Mouse (Mus musculus) embryonic facial prominence, embryonic 11.5 days (tissue): Measurements from ENCODE around the gene Fxn. TPM values are rescaled to one million over a fixed set of nuclear protein-coding genes. Genes with fewer than 3 reads are reported as not detected.

Source experiments
- ATAC-seq: fragments of 200-750 bp; cut with Nextera tagmentation; replicated peaks from 2 replicates; pipeline ENCODE4 v1.8.0; 2017; ENCODE audit warnings: low read depth; ENCODE audit not compliant: insufficient number of reproducible peaks, low FRiP score, low TSS enrichment
- DNase-seq: peaks from one replicate; pipeline ENCODE4 v3.0.0-alpha.2; 2015; ENCODE audit warnings: low spot score
- H3K27ac ChIP-seq: fragments of 300-500 bp; sonication (generic); replicated peaks from 2 replicates; pipeline ENCODE4 v1.5.1; 2014; ENCODE audit warnings: mild to moderate bottlenecking, low read depth, low read length, control low read depth
- H3K27me3 ChIP-seq: fragments of 300-500 bp; sonication (generic); 2 replicates; pipeline ENCODE4 v1.6.1; 2014; ENCODE audit warnings: mild to moderate bottlenecking, low read length, moderate library complexity, mixed read lengths; ENCODE audit not compliant: control insufficient read depth, insufficient read depth
- H3K36me3 ChIP-seq: fragments of 300-500 bp; sonication (generic); replicated peaks from 2 replicates; pipeline ENCODE4 v1.6.1; 2014; ENCODE audit warnings: low read depth, mild to moderate bottlenecking, low read length, moderate library complexity, mixed read lengths; ENCODE audit not compliant: control insufficient read depth, insufficient read depth
- H3K4me1 ChIP-seq: fragments of 300-500 bp; sonication (generic); 2 replicates; pipeline ENCODE4 v1.6.1; 2014; ENCODE audit warnings: low read length, mixed read lengths; ENCODE audit not compliant: control insufficient read depth, insufficient read depth
- H3K4me2 ChIP-seq: fragments of 300-500 bp; sonication (generic); 2 replicates; pipeline ENCODE4 v1.6.1; 2014; ENCODE audit warnings: low read depth, mild to moderate bottlenecking, control low read depth, low read length, moderate library complexity
- H3K4me3 ChIP-seq: fragments of 300-500 bp; sonication (generic); 2 replicates; pipeline ENCODE4 v1.5.1; 2014; ENCODE audit warnings: low read depth, low read length, control low read depth
- H3K9ac ChIP-seq: fragments of 300-500 bp; sonication (generic); replicated peaks from 2 replicates; pipeline ENCODE4 v1.6.1; 2014; ENCODE audit warnings: mild to moderate bottlenecking, control low read depth, low read length
- H3K9me3 ChIP-seq: fragments of 300-500 bp; sonication (generic); replicated peaks from 2 replicates; pipeline ENCODE4 v1.6.1; 2016; ENCODE audit warnings: mild to moderate bottlenecking, low read length, inconsistent platforms, mixed read lengths; ENCODE audit not compliant: control insufficient read depth
- WGBS: fragments of 180-500 bp; shearing (Covaris S2); extraction: QIAGEN DNeasy Blood & Tissue Kit; methylation state at CpG from one replicate; pipeline ENCODE4 v1.1.7; 2014; 5-methylcytosine and 5-hydroxymethylcytosine counted together
- polyA plus RNA-seq: library from polyadenylated mRNA; unstranded; fragments of >200 nt; fragmentation: Nextera tagmentation; extraction: Ambion mirVana; gene quantifications from 2 replicates; pipeline ENCODE4 v1.2.1, GENCODE M21; 2014

Gene Fxn
- polyA plus RNA-seq, 1 experiment from 2014 or later: 58.0 TPM

GRCm38 (mm10) chr19:24318172-24318571, 37.8 kb upstream of the Fxn start:
- DNase-seq (no peak), ATAC-seq (no peak)
- H3K4me1 ChIP-seq: no peaks in the 10 kb centered on the region
- no peak overlapping the region for H3K4me2 ChIP-seq
- no peak overlapping the region for H3K27ac ChIP-seq
- no peaks in the 10 kb centered on the region for H3K27me3 ChIP-seq
- no peak overlapping the region for H3K9ac ChIP-seq
- H3K9me3 ChIP-seq: no peaks in the 10 kb centered on the region
- WGBS: 91% methylated on average over 10 of the region's 10 CpGs
- no peak overlapping the region for H3K4me3 ChIP-seq
- no peaks in the 10 kb centered on the region for H3K36me3 ChIP-seq

- H3K9ac ChIP-seq: no peak overlapping the region
- DNase-seq: no peak
- no peaks in the 10 kb centered on the region for H3K36me3 ChIP-seq
- H3K27me3 ChIP-seq: no peaks in the 10 kb centered on the region
- ATAC-seq: no peak
- H3K27ac ChIP-seq: no peak overlapping the region
- WGBS: 88% methylated on average over 2 of the region's 2 CpGs
- H3K4me2 ChIP-seq: no peak overlapping the region
- no peaks in the 10 kb centered on the region for H3K4me1 ChIP-seq
- no peaks in the 10 kb centered on the region for H3K9me3 ChIP-seq
- no peak overlapping the region for H3K4me3 ChIP-seq
These were observed 37.3 kb upstream of the Fxn start for GRCm38 (mm10) chr19:24317731-24318130.

- Histone ChIP-seq H3K9me3 (no peaks in the 10 kb centered on the region), H3K4me1 (no peaks in the 10 kb centered on the region), H3K4me2 (no peak overlapping the region), H3K27ac (no peak overlapping the region), H3K4me3 (no peak overlapping the region), H3K27me3 (no peaks in the 10 kb centered on the region), H3K36me3 (no peaks in the 10 kb centered on the region), H3K9ac (no peak overlapping the region)
- no peak for ATAC-seq
- DNase-seq: no peak
- WGBS: 54% methylated on average over 15 of the region's 15 CpGs
These were observed 36.7 kb upstream of the Fxn start for GRCm38 (mm10) chr19:24317038-24317591.

GRCm38 (mm10) chr19:24316060-24316725, 35.8 kb upstream of the Fxn start:
- ATAC-seq: no peak
- no peak overlapping the region for H3K4me3 ChIP-seq
- no peaks in the 10 kb centered on the region for H3K4me1 ChIP-seq
- no peak for DNase-seq
- H3K27me3 ChIP-seq: no peaks in the 10 kb centered on the region
- no peak overlapping the region for H3K27ac ChIP-seq
- H3K4me2 ChIP-seq: no peak overlapping the region
- WGBS: 65% methylated on average over 9 of the region's 9 CpGs
- H3K9me3 ChIP-seq: no peaks in the 10 kb centered on the region
- H3K36me3 ChIP-seq: no peaks in the 10 kb centered on the region
- H3K9ac ChIP-seq: no peak overlapping the region

GRCm38 (mm10) chr19:24315234-24315633, 34.8 kb upstream of the Fxn start:
- H3K4me2 ChIP-seq: no peak overlapping the region
- H3K4me1 ChIP-seq: no peaks in the 10 kb centered on the region
- ATAC-seq: no peak
- H3K9me3 ChIP-seq: no peaks in the 10 kb centered on the region
- DNase-seq: no peak
- no peak overlapping the region for H3K4me3 ChIP-seq
- no peak overlapping the region for H3K27ac ChIP-seq
- WGBS: 92% methylated on average over 4 of the region's 4 CpGs
- H3K36me3 ChIP-seq: no peaks in the 10 kb centered on the region
- no peaks in the 10 kb centered on the region for H3K27me3 ChIP-seq
- no peak overlapping the region for H3K9ac ChIP-seq

- ATAC-seq: no peak
- Histone ChIP-seq H3K4me2 (no peak overlapping the region), H3K27me3 (no peaks in the 10 kb centered on the region), H3K4me1 (no peaks in the 10 kb centered on the region), H3K4me3 (no peak overlapping the region), H3K27ac (no peak overlapping the region), H3K36me3 (no peaks in the 10 kb centered on the region), H3K9me3 (no peaks in the 10 kb centered on the region), H3K9ac (no peak overlapping the region)
- no peak for DNase-seq
- WGBS: 92% methylated on average over 11 of the region's 11 CpGs
These were observed 34.3 kb upstream of the Fxn start for GRCm38 (mm10) chr19:24314676-24315075.

GRCm38 (mm10) chr19:24312556-24313342, 32.3 kb upstream of the Fxn start:
- no peaks in the 10 kb centered on the region for H3K27me3 ChIP-seq
- DNase-seq (no peak), ATAC-seq (0 out of 2 replicates have a peak, but pooled peaks have one; percentile 42)
- no peaks in the 10 kb centered on the region for H3K4me1 ChIP-seq
- H3K36me3 ChIP-seq: no peaks in the 10 kb centered on the region
- H3K4me2 ChIP-seq: no peak overlapping the region
- no peak overlapping the region for H3K27ac ChIP-seq
- WGBS: 71% methylated on average over 12 of the region's 12 CpGs
- H3K9me3 ChIP-seq: no peaks in the 10 kb centered on the region
- H3K4me3 ChIP-seq: no peak overlapping the region
- H3K9ac ChIP-seq: no peak overlapping the region

- DNase-seq: no peak
- Histone ChIP-seq H3K36me3 (no peaks in the 10 kb centered on the region), H3K4me2 (no peak overlapping the region), H3K9ac (no peak overlapping the region), H3K27ac (no peak overlapping the region), H3K4me1 (no peaks in the 10 kb centered on the region), H3K9me3 (no peaks in the 10 kb centered on the region), H3K4me3 (no peak overlapping the region), H3K27me3 (no peaks in the 10 kb centered on the region)
- ATAC-seq: no peak
- 79% methylated on average over 5 of the region's 5 CpGs for WGBS
These were observed 31.6 kb upstream of the Fxn start for GRCm38 (mm10) chr19:24312046-24312445.
